8 mouse cellular contexts compared by ENCODE assay signal in genomic region chr7:25781937-25782610, GRCm38 (mm10). TPM values are rescaled to one million over a fixed set of nuclear protein-coding genes. Genes with fewer than 3 reads are reported as not detected.
A peak's percentile ranks its signal among the peaks of the same experiment; 100 is the strongest.
DNase-seq lines count a peak whose midpoint lies in the region; ATAC-seq and TF ChIP-seq lines count a peak whose summit lies in the region.
"Had no signal": no experiment of that assay in that cellular context is flagged by ENCODE, and none has a peak within 500 bp of the region (broad histone marks: within the 10 kb centered on the region; RNA-seq: fewer than 3 reads in every experiment).

No protein-coding gene starts in this region.

- H3K9me3 ChIP-seq in CH12.LX (replicated peaks; ENCODE audit: low read length): no peaks in the 10 kb centered on the region
- no peaks in the 10 kb centered on the region for H3K9me3 ChIP-seq in lung, embryonic 15.5 days
- no peaks in the 10 kb centered on the region for H3K9me3 ChIP-seq in stomach, embryonic 16.5 days (replicated peaks; ENCODE audit: control insufficient read depth, low read length)

- peaks cover 23% of the 10 kb centered on the region for H3K27me3 ChIP-seq in CH12.LX (replicated peaks)
- no peaks in the 10 kb centered on the region for H3K27me3 ChIP-seq in lung, embryonic 15.5 days
- no peaks in the 10 kb centered on the region for H3K27me3 ChIP-seq in stomach, embryonic 16.5 days (ENCODE audit: control insufficient read depth, insufficient read depth, low read length)

- TF ChIP-seq CTCF in CH12.LX (conservative IDR thresholded peaks at IDR 0.05 in 1 of 2, IDR thresholded peaks at IDR 0.05 in 1 of 2; ENCODE audit: low read depth in 2 of 2, low read length in 2 of 2): no peak

- no peak overlapping the region for H3K9ac ChIP-seq in CH12.LX (ENCODE audit: insufficient read depth, low read depth)
- peak overlapping the region; percentile 37 for H3K9ac ChIP-seq in lung, embryonic 15.5 days
- H3K9ac ChIP-seq in stomach, embryonic 16.5 days (ENCODE audit: low read length): peak overlapping the region; percentile 68

- no peak for TF ChIP-seq RAD21 in CH12.LX (IDR thresholded peaks at IDR 0.05; ENCODE audit: low read depth, low read length)

- peak; percentile 12 for DNase-seq in CH12.LX (ENCODE audit: extremely low read depth)
- DNase-seq in NIH3T3 (ENCODE audit: low read depth): peak; percentile 81
- DNase-seq in heart, postnatal 4 days: peak; percentile 38
- DNase-seq in adrenal gland, postnatal 10 days: no peak
- DNase-seq in left cerebral cortex, postnatal 10 days (ENCODE audit: extremely low spot score in 1 of 2, low spot score in 2 of 2): no peak

- intact Hi-C loops in left cerebral cortex, postnatal 10 days (cut with DNase I): no loop called here

- H3K4me2 ChIP-seq in CH12.LX (ENCODE audit: insufficient read depth, low read depth, poor library complexity, severe bottlenecking): no peak overlapping the region
- H3K4me2 ChIP-seq in lung, embryonic 15.5 days: peak overlapping the region; percentile 90
- H3K4me2 ChIP-seq in stomach, embryonic 16.5 days (ENCODE audit: low read depth, low read length): peak overlapping the region; percentile 65

- TF ChIP-seq POLR2A in CH12.LX (IDR thresholded peaks at IDR 0.05; ENCODE audit: low read depth, low read length): no peak

- TF ChIP-seq EP300 in CH12.LX (IDR thresholded peaks at IDR 0.05; ENCODE audit: low read length): no peak

- peaks cover 6 to 29% of the 10 kb centered on the region in 2 experiments for H3K4me1 ChIP-seq in CH12.LX (ENCODE audit: control insufficient read depth in 1 of 2, insufficient read depth in 2 of 2)
- peaks cover 27% of the 10 kb centered on the region for H3K4me1 ChIP-seq in lung, embryonic 15.5 days
- peaks cover 23% of the 10 kb centered on the region for H3K4me1 ChIP-seq in stomach, embryonic 16.5 days (ENCODE audit: control insufficient read depth, insufficient read depth, low read length)

- WGBS in lung, embryonic 15.5 days: 23% methylated on average over 11 of the region's 11 CpGs
- WGBS in stomach, embryonic 16.5 days: 22% methylated on average over 11 of the region's 11 CpGs

- H3K36me3 ChIP-seq in CH12.LX (replicated peaks in 1 of 2; ENCODE audit: control insufficient read depth in 1 of 2, insufficient read depth in 1 of 2, low read length in 1 of 2): no peaks in the 10 kb centered on the region
- H3K36me3 ChIP-seq in lung, embryonic 15.5 days: no peaks in the 10 kb centered on the region
- peaks cover 15% of the 10 kb centered on the region for H3K36me3 ChIP-seq in stomach, embryonic 16.5 days (ENCODE audit: control insufficient read depth, insufficient read depth, low read length)

- in situ Hi-C loops in CH12.LX (cut with MboI; ENCODE audit: low pct_ligation_motif_present, low pct_unique_long_range_greater_than_20kb, low sequenced_read_pairs): no loop called here

- no peaks in the 10 kb centered on the region for H3K79me2 ChIP-seq in CH12.LX (replicated peaks; ENCODE audit: control insufficient read depth, extremely low read depth, insufficient read depth, poor library complexity, severe bottlenecking)

- ATAC-seq in lung, embryonic 15.5 days (ENCODE audit: borderline replicate concordance, extremely low read depth, low FRiP score, low TSS enrichment): peak; percentile 74
- ATAC-seq in stomach, embryonic 16.5 days (ENCODE audit: insufficient read depth, low FRiP score): peak; percentile 81

- H3K4me3 ChIP-seq in CH12.LX (replicated peaks in 1 of 3; ENCODE audit: low read depth in 2 of 3, low read length in 2 of 3, poor library complexity in 1 of 3): peak overlapping the region in 1 of 3 experiments; percentile 12
- H3K4me3 ChIP-seq in lung, embryonic 15.5 days: peak overlapping the region; percentile 40
- H3K4me3 ChIP-seq in stomach, embryonic 16.5 days (replicated peaks; ENCODE audit: low read length): peak overlapping the region; percentile 35

- dilution Hi-C loops in CH12.LX (cut with MboI; ENCODE audit: extremely low pct_ligation_motif_present, extremely low pct_unique_long_range_greater_than_20kb, low sequenced_read_pairs): no loop called here

- no peak overlapping the region for H3K27ac ChIP-seq in CH12.LX (ENCODE audit: insufficient read depth, low read depth)
- H3K27ac ChIP-seq in lung, embryonic 15.5 days: peak overlapping the region; percentile 90
- H3K27ac ChIP-seq in stomach, embryonic 16.5 days (ENCODE audit: low read length): peak overlapping the region; percentile 90

TF ChIP-seq in CH12.LX, 34 proteins besides CTCF, POLR2A, EP300 and RAD21:
- TF ChIP-seq CHD2 (IDR thresholded peaks at IDR 0.05; ENCODE audit: low read length): 0 out of 2 replicates have a peak, but pooled peaks have one; percentile 47
- TF ChIP-seq KAT2A (IDR thresholded peaks at IDR 0.05; ENCODE audit: insufficient replicate concordance, low read length): no peak
- TF ChIP-seq USF1 (IDR thresholded peaks at IDR 0.05; ENCODE audit: low read depth, low read length): no peak

RNA-seq across cellular contexts. Expression of gene Axl, which starts 6.4 kb away (rescaled TPM):
- total RNA-seq in CH12.LX (2012; rRNA removed): 0.76 and 0.98 TPM in 2 replicates
- 0.15 and 0.19 TPM in 2 replicates for total RNA-seq in CH12.LX (2014; rRNA removed)
- 0.96 and 1.6 TPM in 2 replicates for polyA plus RNA-seq in CH12.LX (2012; ENCODE audit: insufficient read length, low read depth)
- 10 to 100 TPM; 79.5 to 90.3 TPM for total RNA-seq in heart, postnatal 4 days (2021)
- 53.7 and 56.5 TPM in 2 replicates for polyA plus RNA-seq in lung, embryonic 15.5 days (2015; fragmentation: Nextera tagmentation; extraction: Ambion mirVana)
- polyA plus RNA-seq in stomach, embryonic 16.5 days (2015; fragmentation: Nextera tagmentation; extraction: Ambion mirVana): 80.8 and 85.1 TPM in 2 replicates
- 10 to 100 TPM; 62.1 to 66.3 TPM for total RNA-seq in adrenal gland, postnatal 10 days (2021)
- 10 to 100 TPM; 29.7 to 38.5 TPM for total RNA-seq in left cerebral cortex, postnatal 10 days (2021)

RNA-seq across cellular contexts. Expression of gene Hnrnpul1, which starts 27.5 kb away (rescaled TPM):
- total RNA-seq in CH12.LX (2012; rRNA removed) (67.6 and 72.2 TPM in 2 replicates), CH12.LX (2014; rRNA removed) (44.7 and 52.6 TPM in 2 replicates)
- polyA plus RNA-seq in CH12.LX (2012; ENCODE audit: insufficient read length, low read depth): 155 and 188 TPM in 2 replicates
- total RNA-seq in heart, postnatal 4 days (2021): 100 to 1,000 TPM; 147 to 149 TPM
- 56.9 and 58.5 TPM in 2 replicates for polyA plus RNA-seq in lung, embryonic 15.5 days (2015; fragmentation: Nextera tagmentation; extraction: Ambion mirVana)
- 35.4 and 39.6 TPM in 2 replicates for polyA plus RNA-seq in stomach, embryonic 16.5 days (2015; fragmentation: Nextera tagmentation; extraction: Ambion mirVana)
- 100 to 1,000 TPM; 114 to 125 TPM for total RNA-seq in adrenal gland, postnatal 10 days (2021)
- total RNA-seq in left cerebral cortex, postnatal 10 days (2021): 100 to 1,000 TPM; 116 to 117 TPM

RNA-seq across cellular contexts. Expression of gene Cyp2s1, which starts 34.6 kb away (rescaled TPM):
- total RNA-seq in CH12.LX (2012; rRNA removed) (0.04 TPM in 1 of 2 replicates, not detected in the other), CH12.LX (2014; rRNA removed) (not detected in 2 replicates)
- polyA plus RNA-seq in CH12.LX (2012; ENCODE audit: insufficient read length, low read depth): not detected in 2 replicates
- total RNA-seq in heart, postnatal 4 days (2021): 1 to 10 TPM; 7.5 to 8.7 TPM
- polyA plus RNA-seq in lung, embryonic 15.5 days (2015; fragmentation: Nextera tagmentation; extraction: Ambion mirVana): 10.7 and 11.4 TPM in 2 replicates
- 53.1 and 74.9 TPM in 2 replicates for polyA plus RNA-seq in stomach, embryonic 16.5 days (2015; fragmentation: Nextera tagmentation; extraction: Ambion mirVana)
- 1 to 10 TPM; 3.2 to 3.9 TPM for total RNA-seq in adrenal gland, postnatal 10 days (2021)
- total RNA-seq in left cerebral cortex, postnatal 10 days (2021): 1 to 10 TPM; 5.5 to 8.1 TPM
- total RNA-seq: hematopoietic stem cell, adult 5-6 weeks had no signal

Comparison
In these comparisons a context has a peak if more than half of its experiments do, and no peak if none do; other contexts are left out.
1. DNase-seq: peak in CH12.LX (single experiment), NIH3T3 (single experiment) and heart, postnatal 4 days (single experiment); none in adrenal gland, postnatal 10 days (single experiment) and left cerebral cortex, postnatal 10 days (0 of 2).
2. RNA of gene Axl, which starts 6.4 kb away (total RNA-seq): 79.5 to 90.3 TPM in heart, postnatal 4 days, 62.1 to 66.3 TPM in adrenal gland, postnatal 10 days and 29.7 to 38.5 TPM in left cerebral cortex, postnatal 10 days; 0.15 to 0.98 TPM in CH12.LX; every median in the first group is over 10 times any median in the second.
3. RNA of gene Cyp2s1, which starts 34.6 kb away (total RNA-seq): 7.5 to 8.7 TPM in heart, postnatal 4 days, 5.5 to 8.1 TPM in left cerebral cortex, postnatal 10 days and 3.2 to 3.9 TPM in adrenal gland, postnatal 10 days; 0.04 TPM in CH12.LX; every median in the first group is over 4 times any median in the second.